Mouse (Mus musculus): ENCODE measurements around the gene Nup88. TPM values are rescaled to one million over a fixed set of nuclear protein-coding genes. Genes with fewer than 3 reads are reported as not detected.
"Not testable (repeated sequence)": the region's sequence is repeated elsewhere in the genome, so short reads cannot be mapped to it uniquely, and the experiment has no call there.

Nup88 gene
- total RNA-seq, 2 experiments from 2014 or later, result 53.3 to 57.7 TPM

GRCm38 (mm10) chr11:70960786-70961554, 8.8 kb downstream of the Nup88 start:
- no peak for TF ChIP-seq CTCF (conservative IDR thresholded peaks at IDR 0.05)
- DNase-seq (ENCODE audit: low spot score in 2 of 2), result no peak
- H3K4me3 ChIP-seq, result no peak overlapping the region
- H3K27ac ChIP-seq, result peak overlapping the region; percentile 54; the same call in 1 of the 2 replicates

DNA sequence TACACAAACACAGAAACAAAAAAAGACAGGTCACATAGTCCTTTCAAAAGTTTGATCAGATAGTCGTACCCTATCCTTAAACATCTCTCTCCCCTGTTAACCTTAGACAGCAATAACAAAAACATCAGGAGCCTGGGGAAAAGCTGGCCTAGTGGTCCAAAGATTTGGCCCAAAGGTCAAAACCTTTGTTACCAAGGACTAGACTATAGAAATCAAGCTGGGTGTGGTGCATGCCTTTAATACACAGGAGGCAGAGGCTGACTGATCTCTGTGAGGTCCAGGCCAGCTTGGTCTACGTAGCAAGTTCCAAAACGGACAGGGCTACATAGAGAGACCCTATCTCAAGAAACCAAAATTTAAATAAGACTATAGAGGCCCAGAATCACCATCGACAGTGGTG, 15.1 kb downstream of the Nup88 start:
- DNase-seq (ENCODE audit: low spot score in 2 of 2), result no peak
- no peak overlapping the region for H3K4me3 ChIP-seq
- H3K27ac ChIP-seq, result no peak overlapping the region
- TF ChIP-seq CTCF (conservative IDR thresholded peaks at IDR 0.05), result no peak

GRCm38 (mm10) chr11:70944935-70945817, 24.6 kb downstream of the Nup88 start:
- Histone ChIP-seq H3K27ac (peak overlapping the region; percentile 28), H3K4me3 (no peak overlapping the region)
- no peak for DNase-seq (ENCODE audit: low spot score in 2 of 2)
- no peak for TF ChIP-seq CTCF (conservative IDR thresholded peaks at IDR 0.05)

GRCm38 (mm10) chr11:70943651-70944050, 26.1 kb downstream of the Nup88 start:
- TF ChIP-seq CTCF (conservative IDR thresholded peaks at IDR 0.05), result no peak
- no peak overlapping the region for H3K4me3 ChIP-seq
- DNase-seq (ENCODE audit: low spot score in 2 of 2), result no peak
- no peak overlapping the region for H3K27ac ChIP-seq

DNA sequence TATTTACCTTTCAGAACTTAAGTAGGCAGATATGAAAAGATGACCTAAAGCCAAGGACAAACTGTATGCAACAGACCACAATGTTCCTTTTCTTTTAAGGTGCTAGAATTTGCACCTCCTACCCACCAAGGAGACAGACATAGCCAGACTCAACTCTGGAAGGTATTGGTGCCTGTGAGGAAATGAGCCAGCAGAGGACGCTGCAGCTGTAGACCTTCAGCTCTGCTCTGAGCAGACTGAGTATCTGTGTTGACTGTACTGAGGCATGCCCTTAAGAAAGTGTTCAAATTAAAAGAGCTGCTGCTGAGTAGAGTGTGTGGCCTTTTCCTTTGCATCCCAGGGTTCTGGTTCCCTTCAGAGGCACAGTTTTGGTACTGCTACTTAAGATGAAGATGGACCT, 27.2 kb downstream of the Nup88 start:
- no peak overlapping the region for H3K4me3 ChIP-seq
- no peak overlapping the region for H3K27ac ChIP-seq
- DNase-seq (ENCODE audit: low spot score in 2 of 2), result no peak
- TF ChIP-seq CTCF (conservative IDR thresholded peaks at IDR 0.05), result peak; percentile 46

DNA sequence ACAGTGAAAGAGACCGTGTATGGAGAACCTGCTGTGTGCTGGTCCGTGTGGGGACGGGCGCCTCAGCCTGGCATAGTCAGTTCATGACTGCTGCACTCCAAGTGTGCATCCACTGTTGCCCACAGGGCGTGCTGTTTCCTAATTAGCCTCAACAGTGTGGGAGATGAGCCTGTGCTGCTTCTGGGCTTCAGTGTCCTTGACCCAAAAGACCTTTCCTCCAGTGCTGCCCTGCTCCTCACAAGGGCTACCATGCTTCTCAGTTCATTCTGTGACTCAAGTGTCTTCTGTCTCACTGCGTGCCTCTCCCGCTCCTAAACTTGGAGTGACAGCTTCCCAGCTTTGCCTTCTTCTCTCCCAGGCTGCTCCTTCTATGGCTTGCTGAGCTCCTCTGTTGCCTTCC, 34.5 kb downstream of the Nup88 start:
- no peak for DNase-seq (ENCODE audit: low spot score in 2 of 2)
- Histone ChIP-seq H3K27ac (no peak overlapping the region), H3K4me3 (no peak overlapping the region)
- peak; percentile 45 for TF ChIP-seq CTCF (conservative IDR thresholded peaks at IDR 0.05)

GRCm38 (mm10) chr11:70931461-70931860, 38.3 kb downstream of the Nup88 start:
- TF ChIP-seq CTCF (conservative IDR thresholded peaks at IDR 0.05), result no peak
- Histone ChIP-seq H3K4me3 (no peak overlapping the region), H3K27ac (no peak overlapping the region)
- DNase-seq (ENCODE audit: low spot score in 2 of 2), result no peak

DNA sequence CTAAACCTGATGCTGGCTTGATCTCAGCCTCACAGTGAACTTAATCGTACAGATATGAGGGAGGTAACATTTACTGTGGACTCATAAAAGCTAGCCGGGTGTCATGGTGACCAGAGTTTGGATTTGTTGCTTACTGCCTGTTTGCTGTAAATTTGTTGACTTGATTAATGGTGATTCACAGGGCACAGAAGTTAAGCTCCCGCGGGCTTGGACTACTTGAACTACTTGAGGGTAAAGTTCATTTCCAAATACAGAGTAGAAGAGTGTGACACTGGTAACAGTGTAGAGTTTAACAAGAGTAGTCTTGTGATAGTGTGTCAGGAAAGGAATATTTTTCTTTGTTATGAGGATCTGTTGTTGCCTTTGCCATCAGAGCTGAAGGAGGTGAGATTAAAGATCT, 50.2 kb downstream of the Nup88 start:
- TF ChIP-seq CTCF (conservative IDR thresholded peaks at IDR 0.05), result no peak
- Histone ChIP-seq H3K4me3 (no peak overlapping the region), H3K27ac (no peak overlapping the region)
- no peak for DNase-seq (ENCODE audit: low spot score in 2 of 2)

- TF ChIP-seq CTCF (conservative IDR thresholded peaks at IDR 0.05), result no peak
- peak overlapping the region; percentile 0; the same call in 1 of the 2 replicates for H3K27ac ChIP-seq
- no peak overlapping the region for H3K4me3 ChIP-seq
- DNase-seq (ENCODE audit: low spot score in 2 of 2), result peak; percentile 45 to 52
Observed at GRCm38 (mm10) chr11:70917896-70918295, 51.9 kb downstream of the Nup88 start.

DNA sequence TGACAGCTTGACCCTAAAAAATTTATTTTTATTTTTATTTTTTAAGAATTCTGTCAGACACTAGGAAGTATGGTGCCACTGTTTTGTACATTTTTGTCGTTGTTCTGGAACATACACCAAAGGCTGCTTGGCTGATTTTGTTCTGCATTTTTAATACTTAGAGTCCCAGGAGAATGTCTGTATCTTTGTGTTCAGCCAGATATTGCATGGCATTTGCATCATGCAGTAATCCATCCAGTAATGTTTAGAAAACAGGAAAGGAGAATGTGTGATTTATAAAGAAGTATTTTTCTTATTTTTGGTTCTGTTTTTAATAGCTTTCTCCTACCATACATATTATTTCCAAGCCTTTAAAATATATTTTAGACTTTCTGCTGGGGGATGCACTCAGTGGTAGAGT, 57.9 kb downstream of the Nup88 start:
- H3K27ac ChIP-seq, result no peak overlapping the region
- no peak overlapping the region for H3K4me3 ChIP-seq
- DNase-seq (ENCODE audit: low spot score in 2 of 2), result no peak
- TF ChIP-seq CTCF (conservative IDR thresholded peaks at IDR 0.05), result no peak

- Histone ChIP-seq H3K27ac (no peak overlapping the region), H3K4me3 (no peak overlapping the region)
- TF ChIP-seq CTCF (conservative IDR thresholded peaks at IDR 0.05), result no peak
- no peak for DNase-seq (ENCODE audit: low spot score in 2 of 2)
Observed at GRCm38 (mm10) chr11:70911323-70911722, 58.5 kb downstream of the Nup88 start.

DNA sequence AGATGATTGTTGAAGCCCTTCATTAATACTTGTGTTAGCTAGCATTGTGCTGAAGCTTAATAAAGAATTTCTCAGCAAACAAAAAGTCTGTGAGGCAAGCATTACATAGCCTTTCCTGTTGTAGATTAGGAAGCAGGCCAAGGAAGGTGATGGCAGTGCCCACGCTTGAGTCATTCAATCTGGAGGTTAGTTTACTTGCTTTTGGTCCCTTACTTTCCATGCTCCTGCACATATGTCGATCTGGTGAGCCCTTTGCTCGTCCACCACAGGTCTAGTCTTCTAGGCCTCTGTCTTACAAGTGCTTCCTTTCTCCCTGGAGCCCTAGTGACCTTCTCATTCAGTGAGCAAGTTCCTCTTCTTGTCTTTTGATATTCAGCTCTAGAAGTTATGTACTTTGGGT, 63.1 kb downstream of the Nup88 start:
- Histone ChIP-seq H3K27ac (no peak overlapping the region), H3K4me3 (no peak overlapping the region)
- TF ChIP-seq CTCF (conservative IDR thresholded peaks at IDR 0.05), result no peak
- no peak for DNase-seq (ENCODE audit: low spot score in 2 of 2)

- not testable (repeated sequence) for DNase-seq (ENCODE audit: low spot score in 2 of 2); H3K27ac ChIP-seq; H3K4me3 ChIP-seq
Observed at GRCm38 (mm10) chr11:70898182-70898581, 71.6 kb downstream of the Nup88 start.
